Mouse (Mus musculus) MEL (cell line): ENCODE data around the gene Cables2.

ENCODE experiments used
- E2F4 ChIP-seq: IDR thresholded peaks from 2 replicates; pipeline ENCODE4 v1.6.1; 2011; ENCODE audit warnings: low read depth, low read length, improper control_type of control experiment, borderline replicate concordance
- EP300 ChIP-seq, 2 experiments: IDR thresholded peaks; 2 replicates each; pipeline ENCODE4 v1.6.1; 2011; ENCODE audit warnings: improper control_type of control experiment in 2 of 2, low read length in 2 of 2, low read depth in 1 of 2, mild to moderate bottlenecking in 1 of 2
- JUND ChIP-seq: IDR thresholded peaks from 2 replicates; pipeline ENCODE4 v1.6.1; 2011; ENCODE audit warnings: low read depth, mild to moderate bottlenecking, improper control_type of control experiment, low read length
- MAX ChIP-seq: IDR thresholded peaks from 2 replicates; pipeline ENCODE4 v1.6.1; 2011; ENCODE audit warnings: low read length, improper control_type of control experiment
- POLR2A ChIP-seq, 2 experiments: IDR thresholded peaks; 2 replicates each; pipeline ENCODE4 v1.6.1; 2011 to 2012; ENCODE audit warnings: low read length in 2 of 2, mild to moderate bottlenecking in 2 of 2, control low read depth in 1 of 2, improper control_type of control experiment in 1 of 2, low read depth in 1 of 2, moderate library complexity in 1 of 2; ENCODE audit not compliant: control insufficient read depth in 1 of 2, insufficient read depth in 1 of 2, poor library complexity in 1 of 2
- SMC3 ChIP-seq: IDR thresholded peaks from 2 replicates; pipeline ENCODE4 v1.6.1; 2011; ENCODE audit warnings: low read depth, low read length, improper control_type of control experiment
- ZKSCAN1 ChIP-seq: IDR thresholded peaks from 2 replicates; pipeline ENCODE4 v1.6.1; 2012; ENCODE audit warnings: low read depth, mild to moderate bottlenecking, inconsistent platforms, low read length, improper control_type of control experiment, moderate library complexity

GRCm38 (mm10) chr2:180220165-180220564 is 53.1 kb downstream of the Cables2 start:
- TF ChIP-seq EP300 (IDR thresholded peaks at IDR 0.05; ENCODE audit: low read depth in 1 of 2, low read length in 2 of 2): no peak
- TF ChIP-seq JUND: no peak
- no peak for TF ChIP-seq ZKSCAN1
- TF ChIP-seq POLR2A (IDR thresholded peaks at IDR 0.05; ENCODE audit: control insufficient read depth in 1 of 2, insufficient read depth in 1 of 2, low read depth in 1 of 2, low read length in 2 of 2, poor library complexity in 1 of 2): no peak
- TF ChIP-seq MAX: no peak
- no peak for TF ChIP-seq E2F4
- TF ChIP-seq SMC3: no peak
